Mouse (Mus musculus) ovary, postnatal 10 days (tissue): ENCODE results near the gene Lin7b.
"Not testable (repeated sequence)": the region's sequence is repeated elsewhere in the genome, so short reads cannot be mapped to it uniquely, and the experiment has no call there.

Experiments
- DNase-seq: peaks from one replicate; pipeline ENCODE4 v3.0.0; 2022; ENCODE audit warnings: low spot score

The Lin7b gene

DNA sequence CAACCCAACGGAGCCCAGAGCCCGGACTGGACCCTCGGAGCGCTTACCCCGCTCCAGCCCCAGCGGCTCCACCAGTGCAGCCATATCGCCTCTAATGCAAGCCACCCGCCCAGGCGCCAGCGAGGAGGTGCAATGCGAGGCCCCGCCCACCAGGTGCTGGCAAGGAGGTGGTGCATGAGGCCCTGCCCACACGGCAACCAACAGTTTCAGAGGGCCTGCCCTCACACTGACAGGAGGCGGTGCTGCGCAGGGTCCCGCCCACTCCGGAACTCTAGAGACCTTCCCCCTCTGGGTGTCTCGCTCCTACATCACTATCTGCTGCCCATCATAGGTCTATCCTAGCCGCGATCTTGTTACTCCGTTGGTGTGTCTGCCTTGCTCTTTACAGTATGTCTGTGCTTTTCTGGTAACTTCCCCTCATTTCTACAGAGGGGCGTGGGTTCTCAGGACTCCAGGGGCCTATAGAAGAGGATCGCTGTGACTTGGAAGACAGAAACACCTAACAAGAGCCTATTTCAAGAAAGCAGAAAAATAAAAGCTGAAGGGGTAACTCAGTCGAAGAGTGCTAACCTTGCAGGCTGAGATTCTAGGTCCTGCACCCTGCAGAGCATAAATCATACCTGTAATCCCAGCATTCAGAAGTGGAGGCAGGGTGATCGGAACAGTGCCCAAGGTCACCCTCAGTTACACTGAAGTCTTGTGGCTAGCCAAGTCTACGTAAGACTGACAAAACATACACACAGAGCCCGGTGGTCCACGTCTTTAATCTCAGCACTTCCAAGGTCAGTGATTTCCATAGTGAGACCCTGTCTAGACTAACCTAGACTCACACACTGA lies at the start of gene Lin7b:
Gene Lin7b, minus strand, starts transcription at position 109 of the 837 bp plus-strand sequence.
- DNase-seq = peak; percentile 70

DNA sequence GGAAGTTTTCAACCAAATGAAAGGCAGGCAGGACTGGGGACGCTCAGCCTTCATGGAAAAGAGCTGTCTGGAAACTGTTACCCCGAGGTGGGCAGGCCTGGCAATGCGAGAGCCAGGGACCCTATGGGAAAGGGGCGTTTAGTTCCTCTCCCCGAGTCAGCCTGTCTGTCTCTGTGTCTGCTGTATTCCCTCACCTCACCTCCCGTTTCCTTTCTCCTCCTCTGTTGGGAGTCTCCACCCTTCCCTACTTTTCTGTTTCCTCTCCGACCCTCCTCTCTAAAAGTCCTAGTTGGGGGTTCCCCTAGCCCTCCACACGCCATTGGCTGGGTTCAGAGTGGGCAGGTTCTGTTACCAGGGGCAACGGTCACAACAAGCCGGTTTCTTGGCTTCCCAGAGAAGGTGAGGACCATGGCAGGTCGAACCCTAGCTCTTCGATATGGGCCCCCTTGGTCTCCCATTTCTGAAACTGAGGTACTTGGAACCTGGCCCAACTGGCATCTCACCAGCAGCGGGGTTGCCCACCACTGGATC lies 47.6 kb upstream of the Lin7b start:
- DNase-seq = no peak

DNA sequence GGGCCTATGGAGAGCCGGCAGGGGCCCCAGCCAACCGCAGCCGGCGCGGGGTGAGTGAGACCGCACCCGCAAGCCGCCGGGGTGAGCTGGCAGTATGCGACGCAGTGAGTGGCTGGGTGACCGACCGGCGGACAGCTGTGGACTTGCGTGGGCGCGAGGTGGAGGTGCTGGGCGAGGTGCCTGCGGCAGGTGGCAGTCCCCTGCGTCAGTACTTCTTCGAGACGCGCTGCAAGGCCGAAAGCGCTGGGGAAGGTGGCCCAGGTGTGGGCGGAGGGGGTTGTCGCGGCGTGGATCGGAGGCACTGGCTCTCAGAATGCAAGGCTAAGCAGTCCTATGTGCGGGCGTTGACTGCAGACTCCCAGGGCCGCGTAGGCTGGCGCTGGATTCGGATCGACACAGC lies 45.3 kb upstream of the Lin7b start:
- no peak for DNase-seq

DNA sequence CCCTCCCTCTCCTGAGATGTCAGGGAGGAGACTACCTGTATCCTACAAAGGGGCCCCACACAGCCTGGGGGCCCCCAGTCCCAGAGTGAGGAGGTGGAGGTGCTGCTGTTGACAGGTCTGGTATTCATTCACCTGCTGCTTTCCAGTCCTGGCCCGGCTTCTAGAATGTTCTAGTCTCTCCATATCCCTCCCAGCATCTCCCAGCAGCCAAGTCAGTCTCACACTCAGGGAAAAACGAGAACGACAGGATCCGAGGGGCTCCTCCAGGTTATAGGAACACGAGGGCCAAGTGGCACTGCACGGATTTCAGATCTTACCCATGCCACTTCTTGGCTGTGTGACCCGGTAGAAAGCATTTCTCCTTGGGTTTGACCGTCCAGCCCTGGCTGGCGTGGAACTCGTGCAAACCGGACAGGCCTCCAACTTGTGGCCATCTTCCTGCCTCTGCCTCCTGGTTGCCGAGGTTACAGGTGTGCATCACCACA lies 44.4 kb upstream of the Lin7b start:
- no peak for DNase-seq

DNA sequence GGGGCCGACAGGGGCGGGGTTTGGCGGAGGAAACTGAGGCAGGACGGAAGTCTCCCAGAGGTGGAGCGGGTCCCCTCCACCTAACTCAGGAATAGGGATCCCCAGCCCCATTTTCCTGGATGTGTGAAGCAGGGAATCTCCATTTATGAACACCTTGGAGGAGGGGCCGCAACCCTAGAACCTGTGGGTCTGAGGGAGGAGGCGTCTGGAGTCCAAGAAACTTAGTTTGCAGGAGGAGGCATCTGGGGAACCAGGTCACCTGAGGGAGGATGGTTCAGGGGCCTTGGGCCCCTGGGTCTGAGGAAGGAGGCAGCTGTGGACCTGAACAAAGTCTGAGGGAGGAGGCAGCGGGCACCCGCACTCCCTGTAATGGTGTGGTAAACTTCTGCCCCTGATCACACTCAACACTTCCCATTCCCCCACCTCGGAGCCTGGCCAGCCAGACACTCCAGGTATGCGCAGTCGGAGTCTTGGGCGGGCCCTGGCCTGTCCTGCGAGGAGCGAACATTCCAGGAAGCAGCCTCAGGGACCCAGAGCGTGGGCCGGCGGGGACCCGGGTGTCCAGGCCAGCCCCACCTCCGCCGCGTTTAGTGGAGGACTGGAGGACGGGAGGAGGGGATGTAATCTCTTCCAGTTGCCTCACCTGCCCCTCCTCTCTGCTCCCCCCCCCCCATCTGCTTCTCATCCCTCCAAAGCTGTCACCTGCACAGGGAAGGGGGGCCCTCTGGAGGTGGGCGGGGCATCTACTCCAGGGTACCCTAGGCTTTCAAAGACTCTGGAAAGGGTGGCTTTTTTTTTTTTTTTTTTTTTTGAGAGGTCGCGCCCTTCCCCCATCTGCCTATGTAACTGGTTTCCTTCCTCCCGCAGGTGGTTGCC lies 43.7 kb upstream of the Lin7b start:
- no peak for DNase-seq

DNA sequence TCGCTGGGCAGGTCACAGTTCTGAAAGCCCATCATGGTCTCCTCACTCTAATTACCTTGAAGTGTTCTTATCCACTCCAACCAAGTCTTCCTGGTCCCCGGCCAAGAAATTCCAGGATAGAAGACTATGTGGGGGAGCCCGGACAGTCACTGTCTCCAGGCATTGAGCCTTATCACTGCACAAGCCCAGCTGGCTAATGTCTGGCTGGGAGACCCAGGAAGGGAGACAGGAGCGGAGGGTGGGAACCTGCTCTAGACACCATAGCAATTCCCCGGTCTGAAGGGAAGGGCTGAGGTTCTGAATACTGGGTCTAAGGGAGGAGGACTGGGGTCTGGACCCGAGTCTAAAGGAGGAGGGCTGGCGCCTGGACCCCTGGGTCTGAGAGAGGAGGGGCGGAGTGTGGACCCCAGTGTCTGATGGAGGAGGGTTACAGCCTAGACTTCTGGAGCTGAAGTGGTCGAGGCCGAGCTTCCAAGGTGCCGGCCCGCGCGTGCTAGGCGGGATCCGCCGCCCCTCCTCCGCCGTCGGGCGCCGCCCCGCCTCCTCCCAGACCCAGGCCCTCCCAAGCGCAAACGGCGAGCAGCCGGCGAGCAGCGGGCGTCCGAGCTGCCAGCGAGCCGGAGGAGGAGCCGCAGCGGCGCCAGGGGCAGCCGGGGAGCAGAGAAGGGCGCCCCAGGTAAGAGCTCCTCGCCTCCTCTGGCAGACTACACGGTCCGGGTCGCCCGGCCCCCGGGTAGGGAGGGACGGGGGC lies 42.9 kb upstream of the Lin7b start, which contains the start of gene Ntf5:
Gene Ntf5, plus strand, starts transcription at position 583 of the 751 bp plus-strand sequence.
- DNase-seq = no peak

DNA sequence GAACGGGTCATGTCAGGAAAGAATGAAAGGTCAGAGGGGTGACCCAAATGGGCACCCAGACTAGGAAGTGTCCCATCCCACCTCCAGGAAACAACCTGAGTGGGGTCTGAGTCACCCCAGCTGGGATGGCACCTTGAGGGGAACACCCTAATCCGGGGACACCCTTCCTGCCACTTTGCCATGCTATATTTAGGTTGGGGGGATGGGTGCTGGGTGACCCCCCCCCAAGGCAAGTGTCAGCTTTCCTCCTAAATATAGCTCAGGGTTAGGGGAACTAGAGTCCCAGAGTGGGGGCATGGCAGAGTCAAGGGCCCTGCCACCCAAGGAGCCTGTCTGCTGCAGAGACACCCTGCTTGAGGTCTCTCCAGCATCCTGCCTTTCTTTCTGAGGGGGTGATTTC lies 42.0 kb upstream of the Lin7b start:
- DNase-seq = no peak

DNA sequence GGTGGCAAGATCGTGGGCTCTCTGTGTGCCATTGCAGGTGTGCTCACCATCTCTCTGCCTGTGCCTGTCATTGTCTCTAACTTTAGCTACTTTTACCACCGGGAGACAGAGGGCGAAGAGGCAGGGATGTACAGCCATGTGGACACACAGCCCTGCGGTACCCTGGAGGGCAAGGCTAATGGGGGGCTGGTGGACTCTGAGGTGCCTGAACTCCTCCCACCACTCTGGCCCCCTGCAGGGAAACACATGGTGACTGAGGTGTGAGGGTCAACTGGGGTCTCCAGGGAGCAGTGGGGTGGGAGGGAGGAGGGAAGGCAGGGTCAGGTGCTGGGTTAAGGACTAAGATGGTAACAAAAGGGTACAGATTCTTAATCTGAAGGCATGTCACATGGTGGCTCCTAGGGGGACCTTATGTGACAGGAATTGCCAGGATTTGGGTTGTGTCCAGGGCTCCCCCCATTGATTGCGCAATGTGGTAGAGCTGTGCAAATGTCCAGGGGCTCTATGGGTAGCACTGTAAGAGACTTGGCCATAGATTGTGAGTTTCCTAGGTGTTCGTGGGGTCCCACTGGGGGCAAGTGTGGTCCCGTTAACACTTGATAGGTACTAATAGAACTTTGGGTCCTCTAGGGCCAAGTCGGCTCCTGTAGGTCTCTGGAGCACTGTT lies 39.2 kb upstream of the Lin7b start:
- DNase-seq = no peak

DNA sequence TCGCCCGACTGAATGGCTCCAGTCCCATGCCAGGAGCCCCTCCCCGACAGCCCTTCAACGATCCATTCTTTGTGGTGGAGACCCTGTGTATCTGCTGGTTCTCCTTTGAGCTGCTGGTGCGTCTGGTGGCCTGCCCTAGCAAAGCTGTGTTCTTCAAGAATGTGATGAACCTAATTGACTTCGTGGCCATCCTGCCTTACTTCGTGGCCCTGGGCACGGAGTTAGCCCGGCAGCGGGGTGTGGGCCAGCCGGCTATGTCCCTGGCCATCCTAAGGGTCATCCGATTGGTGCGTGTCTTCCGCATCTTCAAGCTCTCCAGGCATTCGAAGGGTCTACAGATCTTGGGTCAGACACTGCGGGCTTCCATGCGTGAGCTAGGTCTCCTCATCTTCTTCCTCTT lies 38.6 kb upstream of the Lin7b start:
- DNase-seq = no peak

DNA sequence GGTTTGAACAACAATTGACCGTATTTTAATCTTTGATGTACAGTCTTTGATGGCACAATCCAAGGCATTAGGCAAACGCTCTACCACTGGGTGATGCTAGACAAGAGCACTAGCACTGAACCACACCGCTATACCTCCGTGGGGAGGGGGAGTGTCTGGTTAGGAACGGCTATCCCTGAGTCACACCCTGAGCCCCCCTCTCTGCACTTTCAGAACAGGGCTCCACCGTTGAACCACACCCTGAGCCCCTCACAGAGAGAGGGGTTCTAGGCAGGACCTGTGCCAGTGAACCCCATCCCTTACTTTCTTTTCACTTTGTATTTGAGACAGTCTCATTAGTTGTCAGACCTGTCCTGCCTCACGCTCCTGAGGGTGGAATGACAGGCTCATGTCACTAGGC lies 38.0 kb upstream of the Lin7b start:
- DNase-seq = no peak

DNA sequence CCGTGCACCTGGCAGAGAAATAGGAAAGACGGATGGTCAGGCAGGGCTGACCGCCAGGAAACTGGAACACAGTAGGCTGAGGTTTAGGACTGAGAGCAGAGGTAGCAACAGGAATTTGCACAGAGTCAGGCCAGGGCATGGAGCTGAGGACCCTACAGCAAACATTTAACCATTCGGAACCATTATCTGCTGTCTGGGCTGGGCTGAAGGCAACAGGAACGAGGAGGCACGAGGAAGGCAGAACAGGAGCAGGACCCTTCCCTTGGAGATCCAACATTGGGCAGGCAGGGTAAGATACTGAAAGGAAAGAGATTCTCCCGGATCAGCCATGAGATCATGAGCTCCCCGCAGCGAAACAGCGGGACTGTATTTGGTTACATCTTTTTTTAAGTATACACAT lies 37.5 kb upstream of the Lin7b start:
- DNase-seq = no peak

DNA sequence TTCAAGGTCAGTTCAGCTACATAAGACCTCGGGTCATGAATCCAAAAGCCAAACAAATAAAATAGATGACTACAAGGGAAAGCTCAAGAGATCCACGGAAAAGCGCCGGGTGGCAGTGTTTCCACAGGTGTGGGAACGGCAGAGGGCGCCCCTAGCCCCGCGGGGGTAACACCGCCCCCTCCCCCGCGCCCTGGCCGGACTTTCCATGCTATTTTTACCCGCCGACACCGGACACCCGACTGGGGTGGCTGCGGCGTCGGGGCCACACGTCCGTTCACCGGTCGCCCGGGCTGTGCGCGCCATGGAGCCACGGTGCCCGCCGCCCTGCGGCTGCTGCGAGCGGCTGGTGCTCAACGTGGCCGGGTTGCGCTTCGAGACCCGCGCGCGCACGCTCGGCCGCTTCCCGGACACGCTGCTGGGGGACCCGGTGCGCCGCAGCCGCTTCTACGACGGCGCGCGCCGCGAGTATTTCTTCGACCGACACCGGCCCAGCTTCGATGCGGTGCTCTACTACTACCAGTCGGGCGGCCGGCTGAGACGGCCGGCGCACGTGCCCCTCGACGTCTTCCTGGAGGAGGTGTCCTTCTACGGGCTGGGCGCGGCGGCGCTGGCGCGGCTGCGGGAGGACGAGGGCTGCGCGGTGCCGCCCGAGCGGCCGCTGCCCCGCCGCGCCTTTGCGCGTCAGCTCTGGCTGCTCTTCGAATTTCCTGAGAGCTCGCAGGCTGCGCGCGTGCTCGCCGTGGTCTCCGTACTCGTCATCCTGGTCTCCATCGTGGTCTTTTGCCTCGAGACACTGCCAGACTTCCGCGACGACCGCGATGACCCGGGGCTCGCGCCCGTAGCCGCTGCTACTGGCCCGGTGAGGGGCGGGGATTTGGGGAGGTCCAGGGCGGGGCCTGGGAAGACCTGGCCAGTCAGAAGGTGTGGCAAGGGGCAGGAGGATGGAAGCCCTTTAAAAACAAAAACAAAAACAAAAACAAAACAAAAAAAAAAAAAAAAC lies 36.1 kb upstream of the Lin7b start:
- no peak for DNase-seq

DNA sequence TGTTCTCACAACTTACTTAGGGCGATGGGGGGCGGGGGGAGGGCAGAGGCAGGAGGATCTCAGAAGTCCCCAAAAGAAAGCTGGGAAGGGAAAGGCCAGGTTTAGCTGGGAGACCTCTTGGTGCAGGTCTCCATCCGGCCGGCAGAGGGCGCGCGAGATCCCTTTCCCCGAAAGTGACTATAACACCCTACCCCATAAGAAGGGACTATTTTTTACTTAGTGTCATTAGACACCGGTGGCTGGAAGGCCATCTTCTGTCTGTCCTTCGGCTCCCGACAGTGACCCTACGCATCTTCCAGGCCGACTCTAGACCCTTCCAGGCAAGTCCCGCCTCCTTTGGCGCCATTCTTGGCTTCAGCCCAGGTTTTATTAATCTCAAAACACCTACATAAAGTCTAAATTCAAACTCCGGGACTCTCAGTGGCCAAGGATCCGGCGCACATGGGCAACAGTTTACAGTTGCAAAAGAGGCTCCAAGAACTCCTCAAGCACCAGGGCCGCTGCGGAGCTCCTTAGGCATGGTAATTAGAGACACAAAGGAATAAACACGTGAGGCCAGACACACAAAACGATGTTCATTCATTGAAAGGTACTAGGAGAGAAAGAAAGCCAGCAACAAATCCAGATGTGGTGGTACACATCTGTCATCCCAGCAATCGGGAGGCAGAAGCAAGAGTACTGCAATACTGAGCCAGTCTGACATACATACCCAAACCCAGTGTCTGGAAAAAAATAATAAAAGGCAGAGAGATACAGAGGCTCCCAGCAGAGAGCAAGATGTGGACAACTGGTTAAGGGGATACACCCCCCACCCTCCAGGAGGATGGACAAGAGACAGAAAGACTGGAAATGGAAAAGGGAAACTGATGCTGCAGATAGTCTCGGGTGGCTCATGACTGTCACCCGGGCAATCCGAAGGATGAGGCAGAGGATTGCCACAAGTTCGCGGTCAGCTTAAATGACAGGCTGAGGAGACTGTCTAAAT lies 35.0 kb upstream of the Lin7b start, which contains the start of gene Kcna7:
Gene Kcna7, plus strand, starts transcription at position 563 of the 985 bp plus-strand sequence.
- peak; percentile 69 for DNase-seq

DNA sequence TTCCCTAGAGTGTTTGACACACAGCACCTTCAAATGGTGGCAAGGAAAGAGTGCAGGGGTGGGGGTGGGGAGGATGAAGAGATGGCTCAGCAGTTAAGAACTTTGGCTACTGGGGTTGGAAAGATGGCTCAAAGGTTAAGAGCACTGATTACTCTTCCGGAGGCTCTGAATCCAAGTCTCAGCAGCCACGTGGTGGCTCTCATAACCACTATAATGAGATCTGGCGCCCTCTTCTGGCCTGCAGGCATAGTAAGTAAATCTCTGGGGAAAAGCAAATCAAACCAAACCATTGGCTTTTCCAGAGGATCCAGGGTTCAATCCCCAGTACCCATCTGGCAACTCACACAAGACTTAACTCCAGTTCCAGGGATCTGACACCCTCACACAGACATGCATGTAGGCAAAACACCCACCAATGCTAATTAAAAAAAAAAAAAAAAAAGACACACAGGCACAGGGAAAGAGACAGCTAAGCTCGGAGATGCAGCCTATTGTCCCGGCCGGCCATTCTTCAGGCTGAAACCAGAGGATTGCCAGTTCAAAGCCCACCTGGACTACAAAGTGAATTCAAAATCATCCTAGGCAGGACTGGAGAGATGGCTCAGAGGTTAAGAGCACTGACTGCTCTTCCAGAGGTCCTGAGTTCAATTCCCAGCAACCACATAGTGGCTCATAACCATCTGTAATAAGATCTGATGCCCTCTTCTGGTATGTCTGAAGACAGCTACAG lies 33.3 kb upstream of the Lin7b start:
- no peak for DNase-seq

DNA sequence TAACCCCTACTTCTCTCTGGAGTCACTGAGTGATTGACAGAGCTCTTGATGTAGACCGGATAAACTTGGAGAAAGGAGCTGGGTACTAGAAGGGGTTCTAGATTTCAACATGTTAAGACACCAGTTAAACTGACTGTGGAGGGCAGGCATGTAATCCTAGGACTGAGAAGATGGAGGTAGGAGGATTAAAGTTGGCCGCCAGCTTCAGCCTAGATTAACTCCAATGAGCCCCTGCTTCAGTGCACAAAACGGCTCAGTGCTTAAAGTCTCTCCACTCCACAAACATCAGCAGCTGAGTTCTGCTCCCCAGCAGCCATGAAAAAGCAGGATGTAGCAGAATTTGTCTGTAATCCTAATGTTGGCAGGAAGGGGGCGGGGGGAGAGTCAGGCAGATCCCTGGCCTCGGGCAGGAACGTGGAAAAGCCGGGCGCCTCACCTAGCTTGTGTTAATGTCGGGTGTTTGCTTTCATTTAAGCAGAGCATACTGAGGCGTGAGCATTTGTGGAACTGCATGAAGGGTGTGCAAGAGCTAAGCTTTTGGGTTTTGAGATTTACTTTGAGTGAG lies 31.2 kb upstream of the Lin7b start:
- no peak for DNase-seq

DNA sequence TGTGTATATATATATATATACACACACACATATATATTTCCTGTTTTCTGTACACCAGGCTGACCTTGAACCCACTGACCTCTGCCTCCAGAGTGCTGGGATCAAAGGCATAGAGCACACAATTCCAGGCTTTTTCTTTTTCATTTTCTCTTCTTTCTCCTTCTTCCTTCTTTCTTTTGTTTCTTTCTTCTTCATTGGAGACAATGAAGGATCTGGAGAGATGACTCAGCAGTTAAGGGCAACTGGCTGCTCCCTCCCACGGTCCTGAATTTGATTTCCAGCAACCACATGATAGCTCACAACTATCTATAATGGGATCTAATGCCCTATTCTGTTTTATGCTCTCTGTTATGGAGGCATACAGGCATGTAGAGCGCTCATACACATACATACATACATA lies 26.4 kb upstream of the Lin7b start:
- no peak for DNase-seq

DNA sequence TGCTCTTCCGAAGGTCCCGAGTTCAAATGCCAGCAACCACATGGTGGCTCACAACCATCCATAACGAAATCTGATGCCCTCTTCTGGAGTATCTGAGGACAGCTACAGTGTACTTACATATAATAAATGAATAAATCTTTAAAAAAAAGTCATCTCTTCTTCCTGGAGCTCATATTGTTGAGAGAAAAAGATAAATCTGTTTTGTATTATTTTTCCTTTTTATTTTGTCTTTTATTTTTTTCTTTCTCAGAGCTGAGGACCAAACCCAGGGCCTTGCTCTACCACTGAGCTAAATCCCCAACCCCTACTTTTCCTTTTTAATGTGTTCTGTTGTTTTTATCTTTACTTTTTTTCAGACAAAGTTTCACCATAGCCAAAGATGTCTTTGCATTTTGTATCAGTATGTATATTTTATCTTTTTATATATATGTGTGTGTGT lies 26.0 kb upstream of the Lin7b start:
- not testable (repeated sequence) for DNase-seq
